7 mouse cellular contexts compared by ENCODE assay signal in genomic region chr2:25581294-25581864, GRCm38 (mm10). TPM values are rescaled to one million over a fixed set of nuclear protein-coding genes. Genes with fewer than 3 reads are reported as not detected.
DNase-seq lines count a peak whose midpoint lies in the region; ATAC-seq and TF ChIP-seq lines count a peak whose summit lies in the region.

TSS of gene Ajm1 (minus strand) at chr2:25581757.

- no peak for TF ChIP-seq POLR2A in MEL (IDR thresholded peaks at IDR 0.05; ENCODE audit: control insufficient read depth in 1 of 2, insufficient read depth in 1 of 2, low read depth in 1 of 2, low read length in 2 of 2, poor library complexity in 1 of 2)

- no peak for TF ChIP-seq EP300 in MEL (IDR thresholded peaks at IDR 0.05; ENCODE audit: low read depth in 1 of 2, low read length in 2 of 2)

- no peaks in the 10 kb centered on the region for H3K9me3 ChIP-seq in MEL (replicated peaks; ENCODE audit: insufficient read depth, low read length)
- H3K9me3 ChIP-seq in forebrain, embryonic 12.5 days = no peaks in the 10 kb centered on the region
- H3K9me3 ChIP-seq in hindbrain, embryonic 10.5 days = no peaks in the 10 kb centered on the region

- peaks cover 3 to 7% of the 10 kb centered on the region in 2 experiments for H3K36me3 ChIP-seq in MEL (ENCODE audit: control insufficient read depth in 1 of 2, insufficient read depth in 2 of 2, low read length in 2 of 2)
- peaks cover 36% of the 10 kb centered on the region for H3K36me3 ChIP-seq in forebrain, embryonic 12.5 days (replicated peaks)
- H3K36me3 ChIP-seq in hindbrain, embryonic 10.5 days = peaks cover 40% of the 10 kb centered on the region

- H3K79me2 ChIP-seq in MEL (ENCODE audit: control insufficient read depth, insufficient read depth, low read length, poor library complexity) = no peaks in the 10 kb centered on the region

- peaks cover 0 to 10% of the 10 kb centered on the region in 2 experiments; a peak in 2 of 4 replicates for H3K4me1 ChIP-seq in MEL (ENCODE audit: control insufficient read depth in 1 of 2, insufficient read depth in 2 of 2, low read length in 2 of 2)
- H3K4me1 ChIP-seq in forebrain, embryonic 12.5 days = peaks cover 49% of the 10 kb centered on the region
- H3K4me1 ChIP-seq in hindbrain, embryonic 10.5 days (replicated peaks) = peaks cover 67% of the 10 kb centered on the region

- TF ChIP-seq CTCF in MEL (IDR thresholded peaks at IDR 0.05 in 2 of 3, conservative IDR thresholded peaks at IDR 0.05 in 1 of 3; ENCODE audit: control insufficient read depth in 1 of 3, insufficient read depth in 1 of 3, low read depth in 2 of 3, low read length in 3 of 3, poor library complexity in 1 of 3, severe bottlenecking in 1 of 3) = peak; percentile 76 to 93 (median 83)

- DNase-seq in MEL (ENCODE audit: low read depth, low spot score) = peak; percentile 84
- DNase-seq in c-Kit-positive CD71-positive TER-119-negative erythroid progenitor cells, embryonic 14.5 days (ENCODE audit: low read depth) = peak; percentile 55
- peak; percentile 63 for DNase-seq in hindbrain, embryonic 10.5 days (ENCODE audit: low spot score)
- peak; percentile 77 for DNase-seq in layer of hippocampus, postnatal 36 days
- peak; percentile 65 for DNase-seq in lung, postnatal 14 days
- DNase-seq in retina, postnatal 1 day = peak; percentile 76

- TF ChIP-seq RAD21 in MEL (IDR thresholded peaks at IDR 0.05; ENCODE audit: low read depth, low read length) = peak; percentile 28

- WGBS in forebrain, embryonic 12.5 days = 8% methylated on average over 19 of the region's 19 CpGs
- 5% methylated on average over 19 of the region's 19 CpGs for WGBS in hindbrain, embryonic 10.5 days

- H3K4me3 ChIP-seq in MEL (ENCODE audit: control insufficient read depth in 1 of 2, insufficient read depth in 1 of 2, low read depth in 2 of 2, low read length in 2 of 2) = peak within 1 kb of the TSS; percentile 44 to 55
- peak within 1 kb of the TSS; percentile 38 for H3K4me3 ChIP-seq in forebrain, embryonic 12.5 days (replicated peaks)
- H3K4me3 ChIP-seq in hindbrain, embryonic 10.5 days = peak within 1 kb of the TSS; percentile 46

- H3K4me2 ChIP-seq in forebrain, embryonic 12.5 days = peak within 1 kb of the TSS; percentile 65

- peak; percentile 64 for ATAC-seq in forebrain, embryonic 12.5 days (ENCODE audit: low FRiP score)

- no peaks in the 10 kb centered on the region for H3K27me3 ChIP-seq in MEL (ENCODE audit: control insufficient read depth in 1 of 2, insufficient read depth in 2 of 2, low read length in 2 of 2)
- H3K27me3 ChIP-seq in forebrain, embryonic 12.5 days = peaks cover 51% of the 10 kb centered on the region
- peaks cover 52% of the 10 kb centered on the region for H3K27me3 ChIP-seq in hindbrain, embryonic 10.5 days (ENCODE audit: insufficient read depth, poor library complexity, severe bottlenecking)

- H3K9ac ChIP-seq in MEL (ENCODE audit: control insufficient read depth, low read depth, low read length, poor library complexity, severe bottlenecking) = peak within 1 kb of the TSS; percentile 47
- peak within 1 kb of the TSS; percentile 33; the same call in 1 of the 2 replicates for H3K9ac ChIP-seq in forebrain, embryonic 12.5 days

- H3K27ac ChIP-seq in MEL (ENCODE audit: control insufficient read depth, low read depth, low read length) = peak within 1 kb of the TSS; percentile 27
- no peak within 1 kb of the TSS for H3K27ac ChIP-seq in forebrain, embryonic 12.5 days
- no peak within 1 kb of the TSS for H3K27ac ChIP-seq in hindbrain, embryonic 10.5 days

TF ChIP-seq in MEL, 35 proteins besides CTCF, POLR2A, EP300 and RAD21:
- TF ChIP-seq ZMIZ1 (IDR thresholded peaks at IDR 0.05; ENCODE audit: low read depth, low read length) (peak; percentile 23; the same call in 1 of the 2 replicates), SMC3 (IDR thresholded peaks at IDR 0.05; ENCODE audit: low read depth, low read length) (peak; percentile 14; the same call in 1 of the 2 replicates), HCFC1 (IDR thresholded peaks at IDR 0.05; ENCODE audit: low read depth, low read length) (peak; percentile 66), SIN3A (IDR thresholded peaks at IDR 0.05; ENCODE audit: low read length) (peak; percentile 68; the same call in 1 of the 2 replicates), MXI1 (IDR thresholded peaks at IDR 0.05; ENCODE audit: low read depth, low read length) (0 out of 2 replicates have a peak, but pooled peaks have one; percentile 24), JUND (IDR thresholded peaks at IDR 0.05; ENCODE audit: low read depth, low read length) (no peak), MYC (IDR thresholded peaks at IDR 0.05; ENCODE audit: low read depth, low read length) (no peak), GATA1 (IDR thresholded peaks at IDR 0.05; ENCODE audit: low read depth, low read length) (no peak), NRF1 (IDR thresholded peaks at IDR 0.05; ENCODE audit: insufficient read depth, low read depth, low read length, poor library complexity, severe bottlenecking) (no peak), NELFE (IDR thresholded peaks at IDR 0.05; ENCODE audit: low read depth, low read length) (no peak)

RNA-seq across cellular contexts. Expression of gene Ajm1, which starts in this region (rescaled TPM):
- 0.04 and 0.07 TPM in 2 replicates for total RNA-seq in MEL (2012; rRNA removed)
- polyA plus RNA-seq in MEL (2012; ENCODE audit: insufficient read depth in 1 of 2, insufficient read length in 2 of 2, low read depth in 1 of 2, low replicate concordance in 2 of 2, missing spikeins in 1 of 2) = under 1 TPM in 1 of 2 experiments, not detected in 1; 0.32 TPM
- polyA plus RNA-seq in forebrain, embryonic 12.5 days (2016; fragmentation: Nextera tagmentation; extraction: Ambion mirVana) = 0.91 and 1.5 TPM in 2 replicates
- polyA plus RNA-seq in hindbrain, embryonic 10.5 days (2016; fragmentation: Nextera tagmentation; extraction: Ambion mirVana) = 0.05 and 0.44 TPM in 2 replicates
- 100 to 1,000 TPM in 1 of 2 experiments, 10 to 100 TPM in 1; 96.4 to 117 TPM for total RNA-seq in layer of hippocampus, postnatal 36 days (2021)

Comparison
In these comparisons a context has a peak if more than half of its experiments do, and no peak if none do; other contexts are left out.
1. RNA of gene Ajm1 (total RNA-seq): 96.4 to 117 TPM in layer of hippocampus, postnatal 36 days; 0.04 to 0.07 TPM in MEL; every median in the first group is over 10 times any median in the second.
2. Peak in DNase-seq, H3K4me3 ChIP-seq, H3K27ac ChIP-seq and H3K9ac ChIP-seq in MEL; RNA of the gene not detected or under 1 TPM.
3. Peak in DNase-seq and H3K4me3 ChIP-seq in hindbrain, embryonic 10.5 days; RNA of the gene not detected or under 1 TPM.
4. Peak in every context shown above with its lines, with median percentiles within 50 percentile points of each other: DNase-seq and H3K4me3 ChIP-seq.